Mouse (Mus musculus) brain, adult 10 weeks (tissue): Measurements from ENCODE around the gene Dusp3. TPM values are rescaled to one million over a fixed set of nuclear protein-coding genes. Genes with fewer than 3 reads are reported as not detected.

Source experiments
- polyA plus RNA-seq: library from polyadenylated mRNA; stranded (reverse); fragments of 350-450 nt; fragmentation: Illumina TruSeq; extraction: RNeasy Lipid Tissue Mini Kit (QIAGEN cat#74804); gene quantifications from one replicate; pipeline ENCODE4 v1.2.3, GENCODE M21; 2015; ENCODE audit warnings: low read depth, low replicate concordance

Dusp3 gene
- polyA plus RNA-seq, result 151 TPM

DNA sequence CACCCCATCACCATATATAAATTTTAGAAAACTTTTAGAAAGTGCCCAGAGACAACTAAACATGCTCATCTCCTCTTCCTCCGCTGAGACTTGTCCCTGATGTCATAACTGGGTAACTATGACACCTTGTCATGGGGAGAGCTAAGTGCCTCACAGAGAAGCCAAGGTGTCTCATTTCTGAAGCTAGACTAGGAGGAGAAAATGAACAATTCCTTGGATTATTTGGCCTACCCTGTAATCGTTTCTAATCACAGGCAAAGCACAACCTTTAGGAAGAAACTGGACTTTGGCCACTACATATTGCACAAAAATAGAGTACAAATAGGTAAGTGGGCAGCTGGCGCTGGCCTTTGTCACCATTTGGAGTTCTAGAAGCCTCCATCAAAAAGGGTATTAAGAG is at the start of gene Dusp3:
Gene Dusp3 (minus strand): TSS at position 101 of the 400 bp plus-strand sequence.

DNA sequence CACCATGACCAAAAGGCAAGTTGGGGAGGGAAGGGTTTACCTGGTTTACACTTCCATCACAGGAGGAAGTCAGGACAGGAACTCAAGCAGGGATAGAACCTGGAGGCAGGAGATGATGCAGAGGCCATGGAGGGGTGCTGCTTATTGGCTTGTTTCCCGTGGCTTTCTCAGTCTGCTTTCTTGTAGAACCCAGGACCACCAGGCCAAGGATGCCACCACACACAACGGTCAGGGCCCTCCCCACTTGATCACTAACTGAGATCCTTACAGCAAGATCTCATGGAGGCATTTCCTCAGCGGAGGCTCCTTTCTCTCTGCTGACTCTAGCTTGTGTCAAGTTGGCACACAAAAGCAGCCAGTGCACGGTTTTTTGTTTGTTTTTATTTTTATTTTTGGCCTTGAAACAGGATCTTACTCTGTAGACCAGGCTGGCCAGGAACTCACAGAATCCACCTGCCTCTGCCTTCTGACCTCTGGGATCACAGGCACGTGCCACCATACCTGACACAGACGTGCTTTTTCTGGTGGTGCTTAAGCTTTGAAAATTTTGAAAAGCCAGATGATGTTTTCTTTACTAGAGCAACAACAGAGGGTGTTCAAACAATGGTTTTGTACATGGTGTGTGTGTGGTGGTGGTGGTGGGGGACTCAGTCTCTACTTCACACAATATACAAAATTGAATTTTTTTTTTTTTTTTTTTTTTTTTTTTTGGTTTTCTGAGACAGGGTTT is 41.4 kb upstream of the Dusp3 start, which contains the start of gene Mpp3:
Gene Mpp3 (minus strand): TSS at position 375 of the 730 bp plus-strand sequence.

DNA sequence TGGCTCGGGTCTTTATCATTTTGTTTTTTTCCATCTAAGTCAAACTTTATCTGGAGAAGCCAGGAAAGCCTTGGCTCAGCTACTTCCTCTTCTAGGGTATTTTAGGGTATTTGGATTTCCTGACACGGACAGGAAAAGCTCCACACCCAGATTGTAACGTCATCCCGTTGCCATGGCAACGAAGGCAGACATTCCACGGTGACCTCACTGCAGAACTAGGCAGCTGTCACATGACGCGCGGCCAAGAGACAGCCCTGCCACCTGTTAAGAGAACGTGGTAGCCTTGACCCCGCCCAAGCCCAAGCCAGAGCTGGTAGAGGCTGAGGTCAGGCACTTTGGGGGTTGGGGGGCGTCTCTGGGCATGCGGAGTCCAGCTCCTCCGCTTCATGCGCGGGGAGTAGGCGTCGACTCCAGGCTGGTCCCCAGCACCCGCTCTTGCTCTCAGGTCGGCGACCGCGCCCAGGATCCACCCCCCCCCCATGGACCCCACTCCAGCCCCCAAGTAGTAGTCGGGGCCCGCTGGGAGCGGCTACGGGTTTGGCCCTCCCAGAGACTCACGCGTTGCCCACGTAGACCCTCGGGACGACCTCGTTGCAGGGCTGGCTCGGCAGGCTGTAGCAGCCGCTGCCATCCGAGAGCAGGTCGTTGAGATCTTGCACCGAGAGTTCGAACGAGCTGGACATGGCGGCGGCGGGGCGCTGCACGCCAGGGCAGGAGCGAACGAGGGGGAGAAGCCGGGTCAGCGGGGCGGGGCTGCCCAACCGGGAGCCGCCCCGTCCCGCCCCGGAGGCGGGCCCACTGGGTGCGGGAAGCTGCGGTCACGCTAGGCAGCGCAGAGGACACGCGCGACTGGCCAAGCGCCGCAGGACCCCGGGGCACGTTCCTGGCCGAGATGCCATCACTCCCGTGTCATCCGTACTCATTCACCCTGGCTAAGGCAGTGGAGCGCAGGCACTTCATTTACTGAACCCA is 2.5 kb downstream of the Dusp3 start, which contains the start of gene Cfap97d1:
Gene Cfap97d1 (plus strand): TSS at position 226 of the 972 bp plus-strand sequence.

DNA sequence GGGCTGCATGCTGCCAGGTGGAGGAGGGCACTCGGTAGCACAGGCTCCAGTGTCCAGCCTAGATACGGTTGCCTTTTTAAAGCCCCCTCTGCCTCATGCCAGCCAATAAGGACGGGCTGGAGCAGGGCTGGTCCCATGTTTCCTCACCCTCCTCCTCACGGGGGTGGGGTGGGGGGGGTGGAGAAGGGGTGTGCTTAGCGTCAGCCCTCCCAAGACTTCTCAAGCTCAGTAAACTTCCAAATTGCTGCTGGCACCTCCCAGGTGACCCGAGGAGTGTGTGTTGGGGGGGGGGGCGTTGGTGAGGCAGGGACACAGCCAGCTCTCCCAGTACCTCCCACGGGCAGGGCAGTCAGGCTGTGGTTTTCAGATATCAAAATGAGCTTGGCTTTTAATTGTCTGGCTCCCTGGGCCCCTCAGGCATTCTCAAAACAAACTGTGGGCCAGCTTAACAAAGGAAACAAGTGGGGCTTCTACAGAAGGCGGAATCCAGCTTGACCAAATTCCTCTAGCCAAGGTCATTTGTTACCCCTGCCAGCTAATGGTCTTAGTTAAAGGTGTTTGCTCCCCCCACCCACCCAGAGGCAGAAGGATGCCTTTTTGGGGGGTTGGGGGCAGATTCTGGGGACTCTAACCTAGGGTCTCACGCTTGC is 19.7 kb downstream of the Dusp3 start, which contains the start of gene Sost:
Gene Sost (minus strand): TSS at position 51 of the 650 bp plus-strand sequence.

Other genes with a start within 250 kb of the Dusp3 start
- gene Etv4, start 201.6 kb downstream of the Dusp3 start, polyA plus RNA-seq, result 14.5 TPM
- 0.79 TPM for gene Meox1, start 92.6 kb downstream of the Dusp3 start, polyA plus RNA-seq
- not detected for gene Sost, start 20.0 kb downstream of the Dusp3 start, polyA plus RNA-seq
- not detected for gene Cfap97d1, start 2.7 kb downstream of the Dusp3 start, polyA plus RNA-seq
- gene Mpp3, start 41.4 kb upstream of the Dusp3 start, polyA plus RNA-seq, result 42.1 TPM
- 0.25 TPM for gene Cd300lg, start 54.5 kb upstream of the Dusp3 start, polyA plus RNA-seq
- gene Mpp2, start 101.5 kb upstream of the Dusp3 start, polyA plus RNA-seq, result 87.5 TPM
- gene Ppy, start 114.3 kb upstream of the Dusp3 start, polyA plus RNA-seq, result not detected
- gene Pyy, start 120.8 kb upstream of the Dusp3 start, polyA plus RNA-seq, result not detected
- not detected for gene Nags, start 158.5 kb upstream of the Dusp3 start, polyA plus RNA-seq
- gene Tmem101, start 169.4 kb upstream of the Dusp3 start, polyA plus RNA-seq, result 25.8 TPM
- gene Lsm12, start 198.3 kb upstream of the Dusp3 start, polyA plus RNA-seq, result 26.1 TPM
- 61.4 TPM for gene G6pc3, start 202.6 kb upstream of the Dusp3 start, polyA plus RNA-seq
- 122 TPM for gene Hdac5, start 243.2 kb upstream of the Dusp3 start, polyA plus RNA-seq